In the genomic region with DNA sequence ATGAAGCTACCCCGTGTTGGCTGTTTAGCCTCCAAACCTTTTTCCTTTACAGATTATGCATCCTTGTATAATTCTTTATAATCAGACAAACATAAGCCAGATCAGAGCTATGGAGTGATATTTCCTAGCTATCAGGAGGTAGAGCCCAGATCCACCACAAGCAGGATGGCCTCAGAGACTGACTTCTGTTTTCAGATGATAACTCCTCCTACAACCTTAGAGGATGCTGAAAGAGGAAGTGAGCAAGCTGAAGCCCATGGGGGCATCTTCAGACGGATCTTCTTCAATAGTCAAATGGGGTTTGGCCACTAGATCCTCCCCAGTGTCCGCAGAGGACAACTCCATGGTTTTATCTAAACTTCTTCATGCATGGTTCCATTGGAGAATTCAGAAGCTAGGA, we compare ENCODE assay signal across 18 mouse cellular contexts. TPM values are rescaled to one million over a fixed set of nuclear protein-coding genes. Genes with fewer than 3 reads are reported as not detected.
A peak's percentile ranks its signal among the peaks of the same experiment; 100 is the strongest.
DNase-seq lines count a peak whose midpoint lies in the region; ATAC-seq lines count a peak whose summit lies in the region.
"Had no signal": no experiment of that assay in that cellular context is flagged by ENCODE, and none has a peak within 500 bp of the region (broad histone marks: within the 10 kb centered on the region; RNA-seq: fewer than 3 reads in every experiment).

No protein-coding gene starts in this region.

- no peak overlapping the region for H3K4me3 ChIP-seq in midbrain, embryonic 10.5 days
- H3K4me3 ChIP-seq: embryonic facial prominence, embryonic 10.5 days; midbrain, embryonic 13.5 days had no signal

- H3K27me3 ChIP-seq in midbrain, embryonic 10.5 days (ENCODE audit: low read depth, poor library complexity, severe bottlenecking): no peaks in the 10 kb centered on the region
- H3K27me3 ChIP-seq: midbrain, embryonic 13.5 days had no signal

- H3K9me3 ChIP-seq in midbrain, embryonic 10.5 days (replicated peaks): no peaks in the 10 kb centered on the region
- H3K9me3 ChIP-seq: embryonic facial prominence, embryonic 10.5 days; midbrain, embryonic 13.5 days had no signal

- peak; percentile 23 for DNase-seq in lung, postnatal 25 days (ENCODE audit: low spot score)
- DNase-seq in lung, postnatal 14 days: no peak
- DNase-seq in MN1 (ENCODE audit: low spot score): no peak
- DNase-seq in midbrain, embryonic 10.5 days (ENCODE audit: low spot score): no peak
- DNase-seq in cerebellum, postnatal 36 days: no peak
- DNase-seq: cerebellum, postnatal 10 days; heart, postnatal 4 days; kidney, adult 8-10 months; kidney, postnatal 25 days; spleen, adult 18-20 months; thymus, postnatal 25 days had no signal

- peak; percentile 64 for ATAC-seq in CD4-positive, CD25-positive, alpha-beta regulatory T cell, adult 4 months
- peak; percentile 97 for ATAC-seq in granulocyte monocyte progenitor cell, adult 5-6 weeks (replicated peaks; ENCODE audit: poor library complexity, severe bottlenecking)
- ATAC-seq in monocyte, adult 5-6 weeks (replicated peaks; ENCODE audit: insufficient number of reproducible peaks, low FRiP score, low TSS enrichment, poor library complexity, severe bottlenecking): peak; percentile 88
- ATAC-seq: forebrain, embryonic 14.5 days; hindbrain, postnatal 0 days; midbrain, embryonic 13.5 days had no signal

- 87% methylated on average over 3 of the region's 3 CpGs for WGBS in midbrain, embryonic 10.5 days

- H3K36me3 ChIP-seq in midbrain, embryonic 10.5 days: no peaks in the 10 kb centered on the region
- H3K36me3 ChIP-seq: embryonic facial prominence, embryonic 10.5 days; midbrain, embryonic 13.5 days had no signal

- H3K4me1 ChIP-seq in midbrain, embryonic 10.5 days: no peaks in the 10 kb centered on the region
- H3K4me1 ChIP-seq: embryonic facial prominence, embryonic 10.5 days; midbrain, embryonic 13.5 days had no signal

- no peak overlapping the region for H3K27ac ChIP-seq in midbrain, embryonic 10.5 days (replicated peaks)
- H3K27ac ChIP-seq: embryonic facial prominence, embryonic 10.5 days; hindbrain, postnatal 0 days; midbrain, embryonic 13.5 days had no signal

RNA-seq across cellular contexts. Expression of gene Runx1, which starts 48.1 kb away (rescaled TPM):
- polyA plus RNA-seq in CD4-positive, CD25-positive, alpha-beta regulatory T cell, adult 4 months (2017; shearing (Covaris generic)): 10 to 100 TPM; 40.2 to 41.6 TPM
- total RNA-seq in granulocyte monocyte progenitor cell, adult 5-6 weeks (2014; fragmentation: Nextera tagmentation): 137 and 200 TPM in 2 replicates
- 38.6 and 66.4 TPM in 2 replicates for total RNA-seq in granulocyte monocyte progenitor cell, adult 5-6 weeks (2017)
- 48.6 to 147 TPM (median 77.3 TPM) in 3 replicates for total RNA-seq in monocyte, adult 5-6 weeks (2017)
- 0.98 and 1.0 TPM in 2 replicates for polyA plus RNA-seq in midbrain, embryonic 10.5 days (2016; fragmentation: Nextera tagmentation; extraction: Ambion mirVana)
